Mouse (Mus musculus) CD4-positive, CD25-positive, alpha-beta regulatory T cell, adult 2 months (primary cell): ENCODE results near the gene Sectm1a.
"Not testable (repeated sequence)": the region's sequence is repeated elsewhere in the genome, so short reads cannot be mapped to it uniquely, and the experiment has no call there.

ENCODE experiments used
- DNase-seq: peaks from one replicate; pipeline ENCODE4 v3.0.0-alpha.2; 2012; ENCODE audit warnings: low read depth, low spot score

Sectm1a gene

GRCm38 (mm10) chr11:121047826-121048399 is 33.1 kb downstream of the Sectm1a start:
- peak; percentile 53 for DNase-seq

GRCm38 (mm10) chr11:121045286-121045685 is 35.7 kb downstream of the Sectm1a start:
- DNase-seq: no peak

- DNase-seq: not testable (repeated sequence)
These were observed 38.0 kb downstream of the Sectm1a start for GRCm38 (mm10) chr11:121043025-121043424.

GRCm38 (mm10) chr11:121042480-121042879 is 38.5 kb downstream of the Sectm1a start:
- DNase-seq: no peak

GRCm38 (mm10) chr11:121041636-121042035 is 39.4 kb downstream of the Sectm1a start:
- DNase-seq: no peak

GRCm38 (mm10) chr11:121041212-121041611 is 39.8 kb downstream of the Sectm1a start:
- DNase-seq: peak; percentile 89

- DNase-seq: peak; percentile 68
These were observed 41.7 kb downstream of the Sectm1a start, which contains the start of gene Cd7 for GRCm38 (mm10) chr11:121039302-121039701. Gene Cd7, minus strand, starts transcription at chr11:121039418.

- DNase-seq: peak; percentile 53
These were observed 42.4 kb downstream of the Sectm1a start for GRCm38 (mm10) chr11:121038366-121039240.

- DNase-seq: no peak
These were observed 47.9 kb downstream of the Sectm1a start for GRCm38 (mm10) chr11:121033118-121033517.

- no peak for DNase-seq
These were observed 53.8 kb downstream of the Sectm1a start for GRCm38 (mm10) chr11:121027259-121027658.

- no peak for DNase-seq
These were observed 56.9 kb downstream of the Sectm1a start for GRCm38 (mm10) chr11:121024163-121024562.

- no peak for DNase-seq
These were observed 61.5 kb downstream of the Sectm1a start for GRCm38 (mm10) chr11:121019501-121019900.

GRCm38 (mm10) chr11:121017703-121018102 is 63.3 kb downstream of the Sectm1a start:
- peak; percentile 82 for DNase-seq
